Mouse (Mus musculus) cerebellum, adult 2 months (tissue): ENCODE measurements around the gene Spns2.

Experiments used
- CTCF ChIP-seq: fragments of 200-500 bp; IDR thresholded peaks from 2 replicates; pipeline ENCODE4 v1.5.1; 2011; ENCODE audit warnings: low read depth, mild to moderate bottlenecking, control low read depth, low read length, moderate library complexity, borderline replicate concordance; ENCODE audit not compliant: insufficient read depth
- POLR2A ChIP-seq: fragments of 200-500 bp; IDR thresholded peaks from 2 replicates; pipeline ENCODE4 v1.6.1; 2011; ENCODE audit warnings: low read length, control low read depth, borderline replicate concordance; ENCODE audit not compliant: insufficient read depth

- TF ChIP-seq CTCF, result no peak
- TF ChIP-seq POLR2A, result no peak
Observed at GRCm38 (mm10) chr11:72436271-72436670, 53.4 kb downstream of the Spns2 start.
